Mouse (Mus musculus) frontal cortex, postnatal 36 days (tissue): ENCODE results near the gene Msrb2.

Experiments used
- DNase-seq, 2 experiments: peaks; one replicate each; pipeline ENCODE4 v3.0.0; 2022; ENCODE audit warnings: low spot score in 2 of 2

Gene Msrb2

GRCm38 (mm10) chr2:19371390-19372158 lies at the start of gene Msrb2:
TSS of gene Msrb2 (plus strand) at chr2:19371440.
- DNase-seq: peak; percentile 76 to 79

DNA sequence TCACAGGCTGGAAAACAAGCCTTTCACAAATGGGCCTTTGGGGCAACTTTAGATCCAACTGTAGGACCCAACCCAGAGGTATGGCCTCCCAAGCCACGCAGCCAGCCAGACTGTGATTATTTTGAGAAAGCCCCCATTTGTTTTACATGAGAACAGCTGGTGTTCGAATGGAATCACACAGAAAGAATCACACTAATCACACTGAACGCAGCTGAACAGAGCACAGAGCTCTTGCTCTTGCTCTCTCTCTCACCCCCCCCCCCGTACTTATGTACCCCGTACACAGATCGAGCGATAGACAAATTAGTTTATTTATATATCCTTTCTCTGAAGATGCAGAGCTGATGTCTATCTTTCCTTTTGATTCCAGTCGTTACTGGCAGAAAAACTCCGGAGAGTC lies 48.8 kb upstream of the Msrb2 start:
- DNase-seq: no peak

DNA sequence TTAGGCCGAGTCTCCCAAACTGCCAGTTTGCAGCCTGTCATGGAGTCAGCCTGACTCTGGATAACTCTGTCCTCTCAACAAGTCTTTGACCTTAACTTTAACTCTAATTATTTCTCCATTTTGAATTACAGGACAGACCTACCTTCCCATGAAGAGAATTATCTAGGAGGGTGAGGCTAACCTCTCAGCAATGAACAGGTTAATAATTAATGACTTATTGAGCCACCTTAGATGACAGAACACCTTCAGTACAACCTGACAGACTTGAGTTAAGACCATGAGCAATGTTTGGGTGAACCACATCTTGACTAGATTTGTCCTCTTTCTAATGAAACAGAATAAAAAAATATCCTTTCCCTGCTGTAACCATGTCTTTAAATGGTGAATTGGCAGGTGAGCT lies 44.9 kb upstream of the Msrb2 start:
- DNase-seq: no peak

GRCm38 (mm10) chr2:19327811-19328210 lies 43.4 kb upstream of the Msrb2 start:
- no peak for DNase-seq

- peak; percentile 64 to 76 for DNase-seq
These were observed 27.2 kb upstream of the Msrb2 start for GRCm38 (mm10) chr2:19343901-19344635.

DNA sequence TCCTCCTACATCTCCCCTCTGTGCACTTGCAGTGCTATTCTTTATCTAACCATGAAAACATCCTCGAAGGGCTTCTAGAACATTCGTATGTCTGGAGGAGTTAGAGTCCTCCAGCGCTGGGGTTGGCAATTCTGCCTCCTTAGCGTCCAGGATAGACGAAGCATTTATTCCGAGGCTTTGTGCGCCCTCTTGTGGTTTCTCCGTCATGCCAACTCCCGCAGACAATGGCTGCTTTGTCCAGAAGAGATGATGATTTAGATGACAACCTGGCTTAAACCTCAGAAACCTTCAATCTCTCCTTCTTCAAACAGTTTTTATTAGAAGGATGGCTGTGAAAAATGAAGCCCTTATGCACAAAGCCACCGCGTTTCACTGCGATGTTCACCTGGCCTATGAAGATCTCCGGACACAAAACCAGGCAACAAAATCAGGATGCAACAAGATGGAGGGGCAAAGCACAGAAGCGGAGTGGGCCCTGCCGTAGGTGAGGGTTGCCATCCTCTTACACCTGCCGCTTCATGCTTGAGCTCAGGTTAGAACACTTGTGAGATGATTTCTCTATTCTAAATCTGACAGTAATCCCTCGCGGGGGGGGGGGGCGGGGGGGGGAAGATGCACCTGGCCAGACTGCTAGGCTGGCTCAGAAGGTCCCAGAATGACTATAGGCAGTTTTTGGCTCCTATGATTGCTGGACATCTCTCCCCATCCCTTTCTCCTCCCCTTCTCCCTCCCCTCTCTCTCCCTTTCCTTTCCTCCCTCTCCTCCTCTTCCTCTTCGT lies 26.4 kb upstream of the Msrb2 start:
- DNase-seq: peak; percentile 91 to 93

GRCm38 (mm10) chr2:19345414-19345964 lies 25.8 kb upstream of the Msrb2 start:
- DNase-seq: no peak

GRCm38 (mm10) chr2:19348454-19348853 lies 22.8 kb upstream of the Msrb2 start:
- DNase-seq: no peak

DNA sequence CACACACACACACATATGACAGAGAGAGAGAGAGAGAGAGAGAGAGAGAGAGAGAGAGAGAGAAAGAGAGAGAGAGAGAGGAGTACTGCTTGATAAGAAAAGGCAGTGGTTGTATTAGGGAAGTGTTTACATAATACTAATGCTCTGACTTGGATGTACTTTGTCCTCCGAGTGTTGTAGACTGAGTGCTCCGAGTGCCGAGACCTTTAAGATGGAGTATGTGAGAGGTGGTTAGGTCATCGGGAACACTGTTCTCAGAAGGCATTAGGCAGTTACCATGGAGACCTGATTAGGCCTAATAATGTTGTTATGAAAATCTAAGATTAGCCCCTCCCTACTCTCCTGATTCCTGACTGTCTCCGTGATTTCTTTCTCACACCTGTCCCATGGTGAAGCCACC lies 21.1 kb upstream of the Msrb2 start:
- no peak for DNase-seq

DNA sequence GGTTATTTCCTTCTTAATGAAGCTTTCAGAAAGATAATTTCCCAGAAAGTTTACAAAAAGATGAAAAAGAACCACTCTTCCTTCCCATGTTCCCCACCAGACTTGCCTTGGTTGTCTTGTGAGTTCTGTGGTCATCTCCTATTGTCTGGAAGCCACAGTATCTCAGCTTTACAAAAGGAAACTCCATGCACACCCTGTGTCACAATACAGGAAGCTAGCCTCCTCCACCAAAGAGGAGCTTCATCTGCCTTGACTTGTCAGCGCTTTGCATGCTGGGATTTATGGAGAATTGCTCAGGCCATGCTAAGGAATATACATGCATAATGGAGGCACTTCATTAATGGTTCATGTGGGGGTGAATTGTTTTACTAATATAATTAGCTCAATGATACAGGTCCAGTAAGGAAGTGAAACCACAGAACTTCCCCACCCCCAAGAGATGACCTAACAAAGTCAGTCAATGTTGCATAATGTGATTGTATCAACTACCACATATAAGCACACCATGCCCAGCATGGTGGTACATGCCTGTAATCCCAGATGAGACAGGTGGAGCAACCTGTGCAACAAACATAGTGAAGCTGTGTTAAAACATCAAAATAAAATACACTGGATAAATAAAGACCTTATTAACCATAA lies 19.5 kb upstream of the Msrb2 start:
- DNase-seq: no peak

DNA sequence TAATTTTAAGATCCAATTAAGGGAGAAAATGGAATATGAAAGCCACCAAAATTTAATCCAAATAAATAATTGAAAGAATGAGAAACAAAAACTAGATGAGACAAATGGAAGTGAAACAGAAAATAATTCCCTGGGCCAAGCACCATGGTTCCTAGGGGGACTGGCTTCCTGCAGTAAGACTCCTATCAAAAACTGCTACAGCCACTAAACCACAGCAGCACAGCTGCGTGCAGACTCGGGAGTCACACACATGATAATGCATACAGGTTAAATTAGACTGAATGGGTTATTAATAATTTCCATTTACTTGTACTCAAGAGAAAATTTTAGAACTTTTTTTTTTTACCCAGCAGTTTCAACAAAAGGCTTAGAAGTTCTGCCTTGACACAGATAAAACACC lies 18.1 kb upstream of the Msrb2 start:
- DNase-seq: no peak

DNA sequence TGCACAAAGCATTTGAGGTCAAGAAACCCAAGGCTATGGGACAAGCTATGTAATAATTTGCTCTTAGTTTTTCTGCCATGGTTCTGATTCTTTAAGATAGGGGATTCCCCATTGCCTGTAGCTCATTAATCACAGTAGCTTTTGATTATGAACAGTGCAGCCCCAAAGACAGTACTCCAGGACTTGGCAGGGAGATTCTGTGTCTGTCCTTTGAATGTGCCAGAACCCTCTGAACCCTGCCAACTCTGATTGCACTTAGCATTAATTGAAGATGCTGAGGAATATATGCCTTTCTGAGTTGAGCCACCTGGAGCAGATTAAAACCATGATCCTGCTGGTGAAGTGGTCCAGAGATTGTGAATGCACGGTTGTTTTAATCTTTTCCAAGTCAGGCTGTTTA lies 8.4 kb upstream of the Msrb2 start:
- DNase-seq: no peak

DNA sequence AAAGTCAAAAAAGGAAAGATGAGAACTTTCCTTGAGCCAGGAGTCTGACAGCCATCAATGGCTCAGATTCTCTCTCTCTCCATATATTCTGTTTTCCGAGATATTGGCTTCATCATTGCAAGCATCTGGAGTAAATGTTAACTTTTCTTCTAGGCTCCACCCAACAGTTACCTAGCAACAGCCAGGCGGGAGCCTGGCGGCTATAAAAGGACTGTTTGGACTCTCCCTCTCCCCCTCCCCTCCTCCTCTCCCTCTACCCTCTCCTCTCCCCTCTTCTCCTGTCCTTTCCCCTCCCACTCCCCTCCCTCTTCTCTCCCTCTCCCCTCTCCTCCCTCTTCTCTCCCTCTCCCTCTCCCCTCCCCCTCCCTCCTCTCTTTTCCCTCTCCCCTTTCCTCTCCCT lies 4.8 kb upstream of the Msrb2 start:
- DNase-seq: no peak

GRCm38 (mm10) chr2:19367114-19367513 lies 4.1 kb upstream of the Msrb2 start:
- no peak for DNase-seq

- no peak for DNase-seq
These were observed 2.5 kb downstream of the Msrb2 start for GRCm38 (mm10) chr2:19373695-19374094.

DNA sequence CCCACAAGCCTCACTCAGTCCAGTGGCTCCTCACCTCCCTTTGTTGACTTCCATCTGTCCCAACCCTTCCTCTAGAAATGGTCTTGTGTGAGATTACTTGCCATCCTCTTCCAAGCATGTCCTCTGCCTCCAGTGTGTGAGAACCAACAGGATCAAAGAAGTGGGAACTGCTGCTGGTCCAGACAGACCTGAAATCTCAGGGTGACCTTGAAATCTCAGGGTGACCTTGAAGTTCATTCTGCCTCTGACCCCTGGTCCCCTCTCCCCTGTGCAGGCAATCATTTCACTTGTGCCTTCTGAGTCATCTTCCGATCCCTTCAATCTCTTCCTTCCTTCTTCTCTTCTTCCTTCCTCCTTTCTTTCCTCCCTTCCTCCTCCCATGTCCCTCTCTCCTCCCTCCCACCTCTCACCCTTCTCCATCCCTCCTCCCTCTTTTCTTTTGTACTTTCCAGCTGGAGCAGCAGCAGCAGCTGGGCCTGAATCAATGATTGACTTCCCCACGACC lies 9.3 kb downstream of the Msrb2 start:
- DNase-seq: no peak

- DNase-seq: no peak
These were observed 9.7 kb downstream of the Msrb2 start for GRCm38 (mm10) chr2:19380986-19381385.

- DNase-seq: no peak
These were observed 11.0 kb downstream of the Msrb2 start for GRCm38 (mm10) chr2:19382206-19382605.

GRCm38 (mm10) chr2:19383006-19383405 lies 11.8 kb downstream of the Msrb2 start:
- no peak for DNase-seq

DNA sequence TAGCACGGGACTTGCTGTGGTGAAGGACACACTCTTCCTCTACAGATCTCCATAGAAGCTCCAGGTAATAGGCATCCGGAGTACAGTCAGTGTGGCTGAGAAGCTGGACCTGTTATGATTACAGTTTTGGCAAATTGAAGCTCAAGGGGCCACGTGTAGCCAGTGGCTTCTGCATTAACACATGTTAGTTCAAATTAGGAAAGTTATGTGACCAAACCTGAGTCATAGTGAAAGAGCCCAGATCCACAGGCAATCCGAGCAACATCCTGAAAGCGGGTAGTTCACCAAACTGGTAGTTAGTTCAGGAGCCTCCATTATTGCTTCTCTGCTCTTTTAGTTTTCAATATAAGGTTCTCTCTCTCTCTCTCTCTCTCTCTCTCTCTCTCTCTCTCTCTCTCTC lies 14.5 kb downstream of the Msrb2 start:
- DNase-seq: no peak

GRCm38 (mm10) chr2:19388329-19389103 lies 17.3 kb downstream of the Msrb2 start:
- no peak for DNase-seq
